Mouse (Mus musculus) urinary bladder, postnatal 25 days (tissue): Measurements from ENCODE around the gene Slco1c1.
A peak's percentile ranks its signal among the peaks of the same experiment; 100 is the strongest.

ENCODE experiments used
- DNase-seq: peaks from one replicate; pipeline ENCODE4 v3.0.0; 2022; ENCODE audit warnings: low spot score

Gene Slco1c1

GRCm38 (mm10) chr6:141523747-141524640, at the start of gene Slco1c1:
TSS of gene Slco1c1 (plus strand) at chr6:141524368.
- DNase-seq = no peak

DNA sequence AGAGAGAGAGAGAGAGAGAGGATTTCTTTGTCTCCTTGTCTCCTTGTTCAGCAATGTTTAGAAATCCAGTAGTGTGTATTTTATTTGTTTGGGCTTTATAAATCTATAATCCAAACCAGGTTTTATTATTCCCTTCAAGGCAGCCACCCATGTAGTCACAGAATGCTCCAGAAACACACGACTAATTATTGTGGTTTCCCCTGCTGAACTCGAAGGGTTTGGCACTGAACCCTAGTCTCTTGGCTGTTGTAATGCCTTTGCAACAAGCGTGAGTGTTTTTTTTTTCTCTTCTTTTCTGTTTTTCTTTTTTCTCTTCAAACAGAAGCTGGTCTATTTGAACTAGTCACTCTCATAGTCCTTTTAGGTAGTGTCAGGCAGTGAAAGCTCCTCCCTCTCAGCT, 49.5 kb upstream of the Slco1c1 start:
- DNase-seq = no peak

GRCm38 (mm10) chr6:141485302-141486021, 38.7 kb upstream of the Slco1c1 start:
- no peak for DNase-seq

- no peak for DNase-seq
Measured at GRCm38 (mm10) chr6:141487266-141487665, 36.9 kb upstream of the Slco1c1 start.

DNA sequence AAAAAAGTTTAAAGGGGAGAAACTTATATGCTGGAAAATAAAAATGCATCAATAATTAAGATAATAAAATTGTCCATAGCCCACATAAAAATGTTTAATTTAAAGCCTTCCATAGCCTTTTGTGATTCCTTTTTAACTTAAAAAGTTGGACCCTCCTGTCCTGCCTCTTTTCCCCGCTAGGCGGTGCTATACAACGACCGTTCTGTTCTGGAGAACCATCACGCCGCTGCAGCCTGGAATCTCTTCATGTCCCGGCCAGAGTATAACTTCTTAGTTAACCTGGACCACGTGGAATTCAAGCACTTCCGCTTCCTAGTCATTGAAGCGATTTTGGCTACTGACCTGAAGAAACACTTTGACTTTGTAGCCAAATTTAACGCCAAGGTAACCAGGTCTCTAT, 35.5 kb upstream of the Slco1c1 start:
- peak; percentile 44 for DNase-seq

DNA sequence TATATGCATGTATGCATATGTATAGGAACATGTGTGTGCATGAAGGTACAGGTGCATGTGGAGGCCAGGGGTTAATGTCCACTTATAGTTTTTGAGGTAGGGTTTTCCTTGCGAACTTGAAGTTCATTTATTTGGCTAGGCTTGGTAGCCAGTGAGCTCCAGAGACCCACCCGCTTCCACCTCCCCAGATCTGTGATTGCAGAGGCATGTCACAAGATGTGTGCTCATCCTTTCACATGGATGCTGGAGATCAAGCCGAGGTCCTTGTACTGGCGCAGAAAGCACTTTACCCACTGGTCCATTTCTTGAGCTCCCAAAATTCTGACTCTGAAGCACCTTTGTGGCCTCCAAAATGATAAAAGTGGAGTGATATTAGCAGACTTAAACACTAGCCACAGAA, 29.3 kb upstream of the Slco1c1 start:
- DNase-seq = no peak

- DNase-seq = no peak
Measured at GRCm38 (mm10) chr6:141495634-141496418, 28.3 kb upstream of the Slco1c1 start.

GRCm38 (mm10) chr6:141499511-141499910, 24.7 kb upstream of the Slco1c1 start:
- no peak for DNase-seq

DNA sequence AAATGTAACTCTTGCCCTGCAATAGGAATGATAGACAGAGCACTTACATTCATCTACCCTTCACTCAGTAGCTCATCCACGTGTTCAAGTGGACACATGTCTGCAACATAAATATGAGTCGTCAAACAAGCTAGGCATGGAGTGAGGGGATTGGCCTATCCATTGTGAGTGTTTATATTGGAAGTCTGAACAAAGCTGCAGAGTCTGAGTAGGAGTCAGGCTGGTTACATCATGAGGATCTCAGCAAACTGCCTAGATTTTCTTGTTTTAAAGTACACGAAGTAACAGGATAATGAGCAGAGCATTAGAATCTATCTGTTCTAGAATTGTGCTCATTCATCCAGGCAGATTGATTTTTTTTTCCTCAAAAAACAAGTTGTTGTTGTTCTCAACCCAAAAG, 23.0 kb upstream of the Slco1c1 start:
- no peak for DNase-seq

DNA sequence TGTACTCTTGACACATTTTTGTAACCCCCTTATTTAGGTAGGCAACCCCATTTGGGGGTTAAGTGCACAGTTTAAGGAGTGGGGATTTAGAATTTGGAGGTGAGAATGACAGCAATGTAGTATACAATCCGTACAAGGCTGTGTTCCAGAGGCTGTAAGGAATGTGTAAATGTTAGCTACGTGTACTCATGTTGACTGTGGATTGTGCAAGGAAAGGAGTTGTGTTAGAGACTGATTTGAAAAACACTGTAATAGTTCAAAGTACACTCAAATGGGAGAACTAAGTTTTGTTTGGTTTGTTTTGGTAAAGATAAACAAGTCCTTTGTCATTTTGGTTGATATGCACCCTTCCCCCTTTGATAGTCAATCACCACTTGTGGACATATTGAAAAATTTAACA, 1.6 kb upstream of the Slco1c1 start:
- no peak for DNase-seq

GRCm38 (mm10) chr6:141525787-141526186, 1.6 kb downstream of the Slco1c1 start:
- no peak for DNase-seq

- no peak for DNase-seq
Measured at GRCm38 (mm10) chr6:141530865-141531264, 6.7 kb downstream of the Slco1c1 start.

- no peak for DNase-seq
Measured at GRCm38 (mm10) chr6:141537298-141537697, 13.1 kb downstream of the Slco1c1 start.

- no peak for DNase-seq
Measured at GRCm38 (mm10) chr6:141541136-141541535, 17.0 kb downstream of the Slco1c1 start.

GRCm38 (mm10) chr6:141543344-141543743, 19.2 kb downstream of the Slco1c1 start:
- DNase-seq = no peak

- DNase-seq = no peak
Measured at GRCm38 (mm10) chr6:141558118-141558517, 34.0 kb downstream of the Slco1c1 start.

- no peak for DNase-seq
Measured at GRCm38 (mm10) chr6:141567366-141567765, 43.2 kb downstream of the Slco1c1 start.

DNA sequence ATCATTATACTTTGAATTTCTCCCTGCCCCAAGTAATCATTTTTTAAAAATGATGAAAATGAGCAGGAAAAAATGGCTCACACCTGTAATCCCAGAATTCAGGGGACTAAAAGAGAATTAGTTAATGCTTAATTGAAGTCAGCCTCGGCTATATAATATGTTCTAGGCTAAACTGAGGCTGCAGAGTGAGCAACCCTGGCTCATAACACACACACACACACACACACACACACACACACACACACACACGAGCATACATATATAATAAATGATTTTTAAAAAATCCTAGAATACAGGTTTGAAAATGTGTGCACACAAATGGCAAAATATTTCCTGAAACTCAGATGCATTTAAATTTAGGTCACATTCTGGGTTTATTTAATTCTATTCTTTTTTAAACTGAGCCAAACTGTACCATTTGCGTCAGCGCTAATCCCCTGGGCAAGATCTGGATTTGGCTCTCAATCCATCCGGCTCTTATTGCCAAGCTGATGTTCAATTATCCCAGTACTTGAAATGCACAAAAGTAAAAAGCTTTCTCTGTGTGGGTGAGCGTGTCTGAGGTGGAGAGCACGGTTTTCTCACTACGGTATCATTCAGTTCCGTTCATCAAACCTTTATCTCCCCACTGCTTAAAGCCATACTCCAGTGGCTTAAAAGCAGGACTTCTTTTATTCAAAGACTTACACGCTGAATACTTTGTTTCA, 43.8 kb downstream of the Slco1c1 start:
- no peak for DNase-seq

- DNase-seq = no peak
Measured at GRCm38 (mm10) chr6:141568559-141568946, 44.4 kb downstream of the Slco1c1 start.

- DNase-seq = no peak
Measured at GRCm38 (mm10) chr6:141576646-141577200, 52.6 kb downstream of the Slco1c1 start.

- DNase-seq = no peak
Measured at GRCm38 (mm10) chr6:141584791-141585403, 60.7 kb downstream of the Slco1c1 start.
